Mouse (Mus musculus) common myeloid progenitor, adult 5-6 weeks (primary cell): ENCODE measurements around the gene Atp2b4. TPM values are rescaled to one million over a fixed set of nuclear protein-coding genes. Genes with fewer than 3 reads are reported as not detected.

ENCODE experiments used
- ATAC-seq: replicated peaks from 2 replicates; pipeline ENCODE4 v1.8.0; 2016; ENCODE audit warnings: low read depth, mild to moderate bottlenecking, moderate TSS enrichment, inconsistent platforms; ENCODE audit not compliant: poor library complexity, severe bottlenecking
- total RNA-seq: library from RNA; stranded (forward); fragments of 200-1000, 187-1606 nt; gene quantifications from 2 replicates; pipeline ENCODE4 v1.2.3, GENCODE M21; 2017

Gene Atp2b4
- total RNA-seq, 1 experiment from 2014 or later = 63.4 TPM

DNA sequence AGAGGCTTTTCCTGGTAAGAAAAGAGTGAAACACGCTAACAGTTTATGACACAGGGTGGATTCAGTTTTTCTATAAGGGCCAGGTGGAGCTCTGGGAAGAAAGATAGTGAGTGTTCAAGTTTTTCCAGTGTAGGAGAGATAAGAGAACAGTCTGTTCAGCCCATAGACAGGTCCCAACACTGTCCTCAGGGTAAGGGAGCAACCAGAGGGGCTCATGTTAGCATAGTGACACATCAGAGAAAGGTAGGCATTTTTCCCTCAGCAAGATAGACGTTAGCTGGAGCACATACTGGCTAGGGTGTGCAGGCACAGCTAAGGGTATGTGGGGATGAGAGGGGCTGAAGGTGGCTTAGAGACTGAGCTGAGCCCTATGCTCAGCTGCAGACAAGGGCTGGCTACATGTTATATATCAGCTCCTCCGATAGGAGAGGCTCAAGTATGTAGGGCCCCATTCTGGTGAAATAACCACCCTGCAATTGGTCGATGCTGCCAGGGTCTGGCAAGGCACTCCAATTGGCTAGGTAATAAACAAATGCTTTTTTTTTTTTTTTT, 46.4 kb downstream of the Atp2b4 start:
- peak; percentile 88 for ATAC-seq

- no peak for ATAC-seq
Observed at GRCm38 (mm10) chr1:133753325-133753724, 47.5 kb downstream of the Atp2b4 start.

- ATAC-seq = no peak
Observed at GRCm38 (mm10) chr1:133751621-133752020, 49.2 kb downstream of the Atp2b4 start.

DNA sequence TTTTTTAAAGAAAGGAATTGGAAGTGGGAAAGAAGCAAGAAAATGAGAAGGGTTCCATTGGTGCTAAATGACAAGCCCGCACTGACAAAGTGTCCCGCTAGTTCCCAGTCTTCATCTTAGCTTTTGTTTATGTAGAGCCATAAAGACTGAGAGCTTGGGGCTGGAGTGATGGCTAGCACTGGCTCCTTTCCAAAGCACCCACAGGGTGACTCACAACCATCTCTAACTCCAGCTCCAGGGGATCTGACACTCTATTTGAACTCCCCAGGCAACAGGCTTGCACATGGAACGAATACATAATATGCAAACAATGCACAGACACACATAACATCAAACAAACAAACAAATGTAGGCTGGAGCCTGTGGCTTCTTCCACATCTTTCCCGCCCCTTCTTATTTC, 50.9 kb downstream of the Atp2b4 start:
- ATAC-seq = no peak

DNA sequence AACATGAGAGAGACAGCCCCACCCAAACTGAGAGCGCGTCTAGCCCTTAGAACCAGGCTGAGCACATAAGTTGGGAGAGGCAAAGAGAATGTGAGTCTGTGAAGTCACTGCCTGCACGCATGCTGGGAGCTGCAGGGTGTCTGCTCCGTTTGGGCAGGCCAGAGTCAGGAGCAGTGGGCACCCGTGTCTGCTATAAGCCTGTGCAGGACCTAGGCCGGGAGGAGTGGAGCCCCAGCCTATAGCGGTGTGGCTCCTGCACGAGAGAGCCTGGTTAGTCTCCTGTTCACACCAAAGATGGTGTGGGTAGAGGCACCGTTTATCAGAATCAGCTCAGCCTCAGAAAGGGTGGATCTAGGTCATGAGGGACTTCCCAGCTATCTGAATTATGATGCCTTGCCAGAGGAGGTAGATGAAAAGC, 55.8 kb downstream of the Atp2b4 start:
- no peak for ATAC-seq

- no peak for ATAC-seq
Observed at GRCm38 (mm10) chr1:133744609-133745008, 56.2 kb downstream of the Atp2b4 start.

- ATAC-seq = no peak
Observed at GRCm38 (mm10) chr1:133742517-133742916, 58.3 kb downstream of the Atp2b4 start.

- ATAC-seq = no peak
Observed at GRCm38 (mm10) chr1:133741881-133742434, 58.9 kb downstream of the Atp2b4 start.

GRCm38 (mm10) chr1:133741171-133741570, 59.7 kb downstream of the Atp2b4 start:
- no peak for ATAC-seq

- ATAC-seq = no peak
Observed at GRCm38 (mm10) chr1:133736664-133737063, 64.2 kb downstream of the Atp2b4 start.

DNA sequence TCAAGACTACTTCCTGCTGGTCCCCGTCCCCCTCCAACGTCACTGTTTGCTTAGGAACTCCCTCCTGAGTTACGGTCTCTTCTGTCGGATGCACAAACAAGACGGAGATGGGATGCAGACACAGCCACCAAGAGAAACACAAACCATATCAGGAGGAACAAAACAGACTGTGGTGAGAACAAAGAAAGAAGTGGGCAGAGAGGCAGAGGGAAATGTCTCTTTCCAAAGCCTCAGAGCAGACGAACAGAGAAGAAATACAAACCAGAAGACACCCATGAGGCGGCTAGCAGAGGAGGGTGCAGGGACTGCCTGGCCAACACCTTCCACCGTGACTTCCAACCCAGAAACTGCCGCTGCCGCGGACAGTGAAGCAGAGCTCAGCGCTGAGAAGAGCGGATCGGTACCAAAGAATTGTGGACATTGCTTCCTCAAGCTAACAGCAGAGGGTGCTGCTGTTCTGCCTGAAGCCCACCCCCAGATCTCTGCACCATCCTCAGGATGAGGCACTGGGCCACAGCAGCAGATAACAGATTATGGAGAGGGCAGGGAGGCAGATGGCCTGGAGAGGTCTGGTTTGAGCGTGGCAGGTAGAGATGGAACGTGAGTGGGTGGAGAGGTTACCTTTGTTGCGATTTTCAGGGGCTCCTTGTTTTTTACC, 64.7 kb downstream of the Atp2b4 start:
- peak; percentile 83 for ATAC-seq

DNA sequence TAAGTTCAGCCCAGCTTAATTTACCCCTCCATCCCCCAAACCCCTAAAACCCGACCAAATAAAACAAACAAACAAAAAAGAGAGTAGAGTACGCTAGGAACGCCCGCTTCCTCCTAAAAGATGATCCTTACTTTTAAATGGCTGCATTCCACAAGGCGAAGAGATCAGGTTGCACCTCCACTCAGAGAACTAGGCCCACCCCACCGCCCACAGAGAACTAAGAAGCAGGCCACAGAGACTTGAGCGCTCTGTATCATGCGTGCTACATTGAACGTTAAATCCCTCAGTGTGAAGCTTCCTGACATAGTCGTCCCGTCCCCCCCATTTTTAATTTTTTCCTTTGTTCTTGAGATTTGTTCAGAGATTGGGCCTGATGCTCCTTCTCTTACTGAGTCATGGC, 68.0 kb downstream of the Atp2b4 start:
- ATAC-seq = no peak

- ATAC-seq = peak; percentile 42; the same call in 1 of the 2 replicates
Observed at GRCm38 (mm10) chr1:133728339-133728738, 72.5 kb downstream of the Atp2b4 start.

DNA sequence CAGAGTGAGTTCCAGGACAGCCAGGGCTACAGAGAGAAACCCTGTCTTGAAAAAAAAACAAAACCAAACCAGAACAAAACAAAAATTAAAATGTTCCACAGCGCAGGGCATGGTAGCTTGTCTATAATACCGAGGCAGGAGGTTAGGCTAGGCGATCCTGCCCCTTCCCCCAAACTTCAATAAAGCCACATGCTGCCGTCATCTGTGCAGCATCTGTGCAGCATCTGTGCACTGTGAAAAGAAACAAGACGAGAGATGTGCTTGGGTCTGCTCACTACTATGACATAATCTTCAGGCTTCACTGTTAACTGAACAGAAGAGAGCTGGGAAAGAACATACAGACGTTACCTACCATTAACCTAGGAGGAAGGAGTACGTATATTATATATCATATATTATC, 80.5 kb downstream of the Atp2b4 start:
- no peak for ATAC-seq

GRCm38 (mm10) chr1:133718786-133719185, 82.1 kb downstream of the Atp2b4 start:
- ATAC-seq = no peak

DNA sequence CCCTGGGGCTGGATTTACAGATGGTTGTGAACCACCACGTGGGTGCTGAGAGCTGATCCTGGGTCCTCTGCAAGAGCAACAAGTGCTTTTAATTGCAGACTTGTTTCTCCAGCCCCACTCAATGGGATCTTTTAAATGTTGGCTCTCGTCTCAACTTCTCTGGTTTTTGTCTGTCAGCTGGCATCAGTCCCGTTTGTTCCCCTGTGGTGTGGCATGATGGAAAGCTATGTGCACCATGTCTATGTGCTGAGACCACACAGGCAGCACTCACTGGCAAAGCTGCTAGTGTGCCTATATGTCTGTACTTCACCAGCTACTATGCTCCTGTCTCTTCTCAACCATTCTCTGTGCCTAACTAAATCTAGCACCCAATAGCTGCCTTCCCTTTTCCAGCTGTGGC, 82.5 kb downstream of the Atp2b4 start:
- ATAC-seq = no peak

- ATAC-seq = peak; percentile 60; the same call in 1 of the 2 replicates
Observed at GRCm38 (mm10) chr1:133716464-133716863, 84.4 kb downstream of the Atp2b4 start.

DNA sequence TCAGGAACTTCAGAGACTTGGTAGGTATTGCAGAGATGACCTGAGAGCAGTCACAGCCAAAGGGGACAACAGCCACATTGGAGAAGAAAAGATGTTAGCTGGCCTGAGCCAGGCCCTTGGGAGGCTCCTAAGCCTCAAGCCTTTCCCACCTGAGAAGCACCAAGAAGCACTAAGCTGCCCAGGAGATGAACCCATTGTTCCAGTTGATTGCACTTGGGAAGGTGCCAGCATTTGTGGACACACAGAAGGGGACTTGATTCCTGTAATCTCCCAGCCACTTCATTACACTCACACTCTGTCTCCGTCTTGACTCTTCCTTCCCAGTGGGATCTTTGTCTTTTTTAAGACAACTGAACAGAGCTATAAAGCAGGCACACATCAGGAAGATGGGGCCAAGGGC, 85.7 kb downstream of the Atp2b4 start:
- ATAC-seq = no peak

DNA sequence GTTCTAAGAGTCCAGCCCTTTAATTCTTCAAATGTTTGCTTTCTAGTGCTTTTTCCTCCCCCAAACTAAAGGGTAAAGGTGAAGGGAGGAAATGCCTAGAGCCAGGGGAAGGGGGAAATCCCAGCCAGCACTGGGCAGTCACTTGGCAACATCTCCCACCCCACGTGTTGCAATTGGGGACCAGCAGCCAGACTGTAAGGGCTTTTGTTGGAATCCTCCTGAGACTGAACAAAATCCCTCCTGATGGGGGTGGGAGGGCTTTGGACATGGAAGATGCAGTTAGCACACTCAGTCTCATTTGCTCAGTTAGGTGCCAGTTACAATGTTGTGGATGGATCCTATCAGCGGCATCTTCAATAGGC, 87.9 kb downstream of the Atp2b4 start:
- no peak for ATAC-seq

- no peak for ATAC-seq
Observed at GRCm38 (mm10) chr1:133712288-133713008, 88.4 kb downstream of the Atp2b4 start.

- ATAC-seq = no peak
Observed at GRCm38 (mm10) chr1:133711376-133711775, 89.5 kb downstream of the Atp2b4 start.
